Mouse (Mus musculus) heart, postnatal 10 days (tissue): ENCODE measurements around the gene Zfhx3. TPM values are rescaled to one million over a fixed set of nuclear protein-coding genes. Genes with fewer than 3 reads are reported as not detected.
A peak's percentile ranks its signal among the peaks of the same experiment; 100 is the strongest.

ENCODE experiments used
- DNase-seq, 2 experiments: peaks; one replicate each; pipeline ENCODE4 v3.0.0; 2021
- intact Hi-C: fragments of 180-260 bp; cut with DNase I; formaldehyde crosslinking; loops from one replicate; pipeline ENCODE4 v1.15.1; 2025
- total RNA-seq, 2 experiments: library from RNA; stranded (reverse); gene quantifications; 2 replicates each; pipeline ENCODE4 v1.2.3; 2021

Gene Zfhx3
- total RNA-seq, 2 experiments from 2014 or later = 10.8 TPM

DNA sequence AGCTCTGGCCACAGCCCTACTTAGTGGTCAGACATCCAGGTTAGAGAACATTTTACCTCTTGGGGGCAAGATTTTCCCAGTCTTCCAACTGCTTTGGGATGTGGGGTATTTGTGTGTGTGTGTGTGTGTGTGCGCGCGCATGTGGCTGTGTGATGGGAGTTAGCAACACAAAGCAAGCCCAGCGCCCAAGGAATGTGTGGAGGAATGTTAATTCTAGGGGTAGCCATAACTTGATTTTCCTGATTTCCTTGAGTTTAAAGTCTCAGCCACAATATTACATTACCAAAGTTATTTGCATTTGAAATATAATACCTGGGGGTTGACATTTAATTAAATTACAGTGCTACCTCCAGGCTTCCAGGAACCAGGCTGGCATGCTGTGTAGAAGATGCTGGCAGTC is 136.3 kb downstream of the Zfhx3 start:
- intact Hi-C loops = no loop called here

DNA sequence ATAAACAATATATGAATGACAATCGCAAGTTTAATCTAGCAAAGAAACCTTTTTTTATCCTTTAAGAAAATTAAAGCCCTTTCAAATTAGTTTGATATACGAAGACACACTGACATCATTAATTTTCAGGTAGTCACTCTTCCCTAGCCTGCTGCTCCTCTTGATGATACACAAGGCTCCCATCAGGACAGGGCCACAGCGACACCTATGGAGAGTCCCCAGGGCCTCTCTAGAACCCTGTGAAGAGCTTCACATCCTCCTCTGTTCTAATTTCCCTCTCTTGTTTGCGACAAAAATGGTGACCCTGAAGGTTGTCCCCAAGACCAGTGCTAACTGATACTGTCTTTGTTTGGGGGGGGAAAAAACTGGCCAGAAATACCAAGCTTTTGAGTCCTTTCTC is 144.5 kb downstream of the Zfhx3 start:
- intact Hi-C loops = no loop called here
- DNase-seq = no peak

More for the DNA sequence above, 136.3 kb downstream of the Zfhx3 start:
- no peak for DNase-seq

- intact Hi-C loops = loop anchor here (10.0 kb wide), 1 partner anchor 205 kb away; no protein-coding TSS in a partner anchor
- no peak for DNase-seq
These were observed 147.2 kb downstream of the Zfhx3 start for GRCm38 (mm10) chr8:108089632-108090031.

GRCm38 (mm10) chr8:108098598-108098997 is 156.2 kb downstream of the Zfhx3 start:
- DNase-seq = no peak
- intact Hi-C loops = loop anchor here (10.0 kb wide), 1 partner anchor 214 kb away; no protein-coding TSS in a partner anchor

- DNase-seq = peak in 1 of 2 experiments; percentile 9
These were observed 158.7 kb downstream of the Zfhx3 start for GRCm38 (mm10) chr8:108101131-108101530.

GRCm38 (mm10) chr8:108101978-108102865 is 159.8 kb downstream of the Zfhx3 start:
- intact Hi-C loops = no loop called here

More at GRCm38 (mm10) chr8:108101131-108101530, 158.7 kb downstream of the Zfhx3 start:
- intact Hi-C loops = no loop called here

DNA sequence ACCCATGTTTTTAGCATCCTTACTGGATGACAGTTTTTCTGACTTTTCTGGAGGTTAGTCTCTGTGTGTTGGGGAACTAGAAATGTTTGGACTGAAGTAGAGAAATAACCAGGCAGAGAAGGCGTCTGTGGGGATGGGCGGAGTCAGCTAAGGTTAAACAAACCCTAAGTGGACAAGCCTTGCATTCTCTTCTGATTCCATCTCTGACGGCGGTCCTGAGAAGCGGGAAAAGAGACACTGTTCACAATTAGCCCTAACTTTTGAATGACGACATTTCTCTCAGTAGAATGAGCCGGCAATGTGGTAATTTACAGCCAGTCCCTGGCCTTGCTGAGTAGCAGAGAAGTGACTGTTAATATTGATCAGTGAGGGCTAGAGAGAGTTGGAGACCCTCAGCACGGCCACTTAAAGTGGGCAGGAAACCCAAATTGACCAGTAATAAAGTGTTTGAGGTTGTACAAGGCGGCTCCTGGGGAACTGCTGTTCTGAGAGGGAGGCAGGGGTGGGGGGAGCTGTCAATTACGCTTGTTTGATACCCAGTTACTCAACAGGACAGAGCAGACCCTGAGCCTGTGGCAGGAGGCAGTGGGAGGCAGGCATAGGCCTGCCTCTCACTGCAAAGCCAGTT is 162.1 kb downstream of the Zfhx3 start:
- DNase-seq = no peak
- intact Hi-C loops = no loop called here

More at GRCm38 (mm10) chr8:108101978-108102865, 159.8 kb downstream of the Zfhx3 start:
- DNase-seq = no peak

DNA sequence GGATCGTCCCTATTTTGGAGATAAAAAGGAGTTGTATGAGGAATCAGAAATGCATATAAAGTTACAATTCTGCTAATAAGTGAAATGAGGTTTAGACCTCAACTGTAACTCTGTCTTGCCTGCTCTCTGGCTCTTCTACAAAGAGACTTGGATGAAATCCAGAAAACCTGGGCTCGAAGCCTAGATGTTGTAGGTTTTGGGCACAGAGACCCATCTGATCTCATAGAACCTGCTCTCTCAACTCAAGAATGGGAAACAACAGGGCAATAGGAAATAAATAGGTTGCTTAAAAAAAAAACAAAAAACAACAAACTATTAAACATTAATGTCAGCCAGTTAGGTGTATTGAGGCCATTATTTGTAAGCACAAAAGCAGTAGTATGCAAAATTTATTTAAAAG is 182.6 kb downstream of the Zfhx3 start:
- DNase-seq = peak; percentile 23 to 24
- intact Hi-C loops = no loop called here

GRCm38 (mm10) chr8:108125491-108125890 is 183.0 kb downstream of the Zfhx3 start:
- intact Hi-C loops = no loop called here
- DNase-seq = no peak

GRCm38 (mm10) chr8:108146536-108146935 is 204.1 kb downstream of the Zfhx3 start:
- intact Hi-C loops = no loop called here
- no peak for DNase-seq

GRCm38 (mm10) chr8:108148599-108149249 is 206.3 kb downstream of the Zfhx3 start:
- intact Hi-C loops = no loop called here
- DNase-seq = no peak

GRCm38 (mm10) chr8:108170804-108171203 is 228.4 kb downstream of the Zfhx3 start:
- intact Hi-C loops = no loop called here
- no peak for DNase-seq

DNA sequence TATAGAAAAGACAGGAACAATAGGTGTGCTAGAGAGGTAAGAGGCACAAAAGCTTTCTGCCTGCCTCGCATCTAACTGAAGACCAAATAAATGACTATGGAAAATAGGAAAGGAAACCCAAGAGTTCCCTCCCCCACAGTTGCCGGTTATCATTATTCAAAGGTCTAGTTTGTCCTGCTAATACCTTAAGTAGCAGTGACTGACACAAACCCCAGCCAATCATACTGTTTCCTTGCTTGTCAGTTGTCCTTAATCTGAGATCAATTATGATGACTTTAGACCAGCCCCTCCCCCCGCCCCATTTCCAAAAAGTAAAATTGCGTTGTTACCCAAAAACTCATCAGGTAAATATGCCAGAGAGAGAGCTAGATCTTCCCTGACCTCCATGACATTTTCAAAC is 240.9 kb downstream of the Zfhx3 start:
- no peak for DNase-seq
- intact Hi-C loops = no loop called here

- intact Hi-C loops = no loop called here
These were observed 241.5 kb downstream of the Zfhx3 start for GRCm38 (mm10) chr8:108183948-108184347.

DNA sequence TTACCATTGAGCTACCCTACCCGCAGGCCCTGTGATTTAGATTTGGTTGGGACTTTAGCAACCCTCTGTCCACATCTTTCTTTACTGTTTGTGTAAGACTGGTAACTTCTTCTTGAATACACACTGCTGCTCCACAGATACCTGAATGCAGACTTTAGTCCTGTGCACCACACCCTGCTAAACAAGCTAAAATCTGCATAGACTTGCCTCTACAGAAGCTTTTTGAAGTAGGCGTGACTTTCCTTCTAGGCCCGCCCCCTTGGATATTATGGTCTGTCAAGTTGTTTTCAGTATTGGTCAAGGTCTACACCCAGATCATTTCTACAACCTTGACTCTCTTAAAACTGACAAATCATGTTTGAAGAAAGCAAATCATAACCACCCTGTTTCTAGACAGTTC is 243.8 kb downstream of the Zfhx3 start:
- intact Hi-C loops = no loop called here
- no peak for DNase-seq

More at GRCm38 (mm10) chr8:108183948-108184347, 241.5 kb downstream of the Zfhx3 start:
- DNase-seq = no peak

- DNase-seq = no peak
- intact Hi-C loops = no loop called here
These were observed 245.6 kb downstream of the Zfhx3 start for GRCm38 (mm10) chr8:108188044-108188443.

DNA sequence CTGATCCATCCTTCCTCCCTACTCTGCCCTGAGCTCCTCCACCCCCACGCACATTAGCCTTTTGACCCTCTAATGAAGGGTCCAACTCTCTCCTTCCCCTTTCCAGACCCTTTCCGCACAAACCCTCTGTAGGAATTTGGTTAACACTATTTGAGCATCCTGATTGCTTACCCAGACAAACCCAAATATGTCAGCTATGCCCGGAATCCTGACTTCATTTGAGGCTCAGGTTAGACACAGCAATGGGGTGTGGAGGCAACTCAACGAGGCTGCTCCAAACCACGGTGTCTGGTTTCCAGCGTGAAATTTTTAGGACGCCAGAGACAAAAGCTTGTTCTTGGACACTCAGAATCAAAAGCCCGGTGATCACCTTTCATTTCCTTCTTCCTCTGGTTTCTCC is 252.1 kb downstream of the Zfhx3 start:
- no peak for DNase-seq
- intact Hi-C loops = no loop called here

DNA sequence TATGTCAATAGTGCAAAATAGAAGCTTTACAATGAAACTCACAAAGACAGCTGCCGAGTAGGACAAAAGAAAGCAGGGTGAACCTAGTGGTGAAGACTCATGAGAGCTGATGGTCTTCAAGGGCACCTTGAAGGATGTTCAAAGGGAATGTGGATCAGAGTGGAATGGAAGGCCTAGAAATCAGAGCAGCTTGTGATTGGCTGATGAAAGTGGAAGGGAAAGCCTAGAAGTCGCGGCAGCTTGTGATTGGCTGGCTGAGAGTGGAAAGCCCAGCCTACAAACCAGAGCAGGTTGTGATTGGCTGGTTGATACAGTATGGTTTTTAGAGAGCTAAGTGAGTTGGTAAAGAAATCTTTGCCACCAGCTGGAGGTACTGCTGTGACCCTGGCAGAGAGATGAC is 272.6 kb downstream of the Zfhx3 start:
- DNase-seq = no peak
- intact Hi-C loops = no loop called here

GRCm38 (mm10) chr8:108218171-108218840 is 275.9 kb downstream of the Zfhx3 start:
- peak; percentile 2 to 7 for DNase-seq
- intact Hi-C loops = no loop called here

DNA sequence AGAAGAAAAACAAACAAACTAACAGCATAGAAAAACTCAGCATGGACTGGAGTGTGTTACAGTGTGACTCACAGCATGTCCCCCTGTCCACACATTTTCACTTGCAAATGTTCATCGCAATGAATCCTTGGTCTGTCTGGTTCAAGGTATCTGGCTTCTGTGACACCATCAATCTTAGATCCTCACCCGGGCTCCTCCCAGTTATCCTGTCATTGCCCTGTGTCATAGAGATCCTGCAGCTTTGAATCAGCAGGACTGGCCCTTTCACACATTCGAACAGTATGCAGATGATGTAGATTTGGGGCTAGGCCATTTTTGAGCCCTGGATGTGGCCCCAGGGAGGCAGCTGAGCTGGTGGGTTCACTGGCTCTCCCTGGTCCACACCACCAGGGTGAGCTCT is 278.1 kb downstream of the Zfhx3 start:
- no peak for DNase-seq
- intact Hi-C loops = no loop called here

DNA sequence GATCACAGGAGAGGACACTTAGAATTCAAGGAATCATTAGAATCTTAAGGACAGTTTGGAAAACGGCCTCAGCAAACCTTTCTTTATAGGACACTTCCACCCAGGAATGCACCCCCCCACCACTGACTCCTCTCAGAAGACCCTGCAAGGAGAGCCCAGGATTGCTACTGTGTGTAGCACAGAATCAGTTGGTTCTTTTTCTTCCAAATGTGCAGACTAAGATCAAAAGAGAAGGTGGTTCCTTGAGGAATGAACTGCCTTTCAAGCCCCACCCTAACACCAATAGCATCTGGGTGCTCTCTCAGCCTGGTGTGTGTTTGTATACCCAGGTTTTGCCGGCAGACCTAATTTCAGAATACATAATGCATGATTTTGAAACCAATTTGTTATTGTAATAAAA is 279.6 kb downstream of the Zfhx3 start:
- no peak for DNase-seq
- intact Hi-C loops = no loop called here
